Mouse (Mus musculus) layer of hippocampus, postnatal 25 days (tissue): ENCODE measurements around the gene Cx3cl1. TPM values are rescaled to one million over a fixed set of nuclear protein-coding genes. Genes with fewer than 3 reads are reported as not detected.

Experiments
- DNase-seq, 2 experiments: peaks; one replicate each; pipeline ENCODE4 v3.0.0; 2022; ENCODE audit warnings: mixed read lengths in 2 of 2, low spot score in 1 of 2; ENCODE audit errors: extremely low spot score in 1 of 2
- total RNA-seq, 2 experiments: library from RNA; stranded (reverse); gene quantifications; 2 replicates each; pipeline ENCODE4 v1.2.3; 2021

The Cx3cl1 gene
- total RNA-seq, 2 experiments from 2014 or later, result 490 to 500 TPM

- no peak for DNase-seq
Measured at GRCm38 (mm10) chr8:94826210-94826609, 54.4 kb downstream of the Cx3cl1 start.

- DNase-seq, result no peak
Measured at GRCm38 (mm10) chr8:94828284-94828683, 56.5 kb downstream of the Cx3cl1 start.

Other genes starting within 250 kb of the Cx3cl1 start
- 10 to 100 TPM; 40.0 to 42.4 TPM for gene Cpne2, start 239.0 kb upstream of the Cx3cl1 start, total RNA-seq
- 10 to 100 TPM; 24.3 to 30.2 TPM for gene Rspry1, start 170.1 kb upstream of the Cx3cl1 start, total RNA-seq
- gene Fam192a, start 170.0 kb upstream of the Cx3cl1 start, total RNA-seq, result 10 to 100 TPM; 40.5 to 42.0 TPM
- gene Arl2bp, start 105.4 kb upstream of the Cx3cl1 start, total RNA-seq, result 100 to 1,000 TPM; 154 to 158 TPM
- 10 to 100 TPM; 62.1 to 74.8 TPM for gene Pllp, start 75.7 kb upstream of the Cx3cl1 start, total RNA-seq
- not detected for gene Ccl22, start 26.4 kb upstream of the Cx3cl1 start, total RNA-seq
- gene Ccl17, start 38.4 kb downstream of the Cx3cl1 start, total RNA-seq, result 1 to 10 TPM; 3.3 to 5.2 TPM
- gene Coq9, start 66.3 kb downstream of the Cx3cl1 start, total RNA-seq, result 10 to 100 TPM; 81.5 to 96.6 TPM
- gene Ciapin1, start 66.3 kb downstream of the Cx3cl1 start, total RNA-seq, result 10 to 100 TPM; 70.8 to 71.9 TPM
- 10 to 100 TPM; 65.6 to 67.4 TPM for gene Polr2c, start 85.4 kb downstream of the Cx3cl1 start, total RNA-seq
- 10 to 100 TPM; 31.2 to 32.7 TPM for gene Dok4, start 104.3 kb downstream of the Cx3cl1 start, total RNA-seq
- gene Ccdc102a, start 146.1 kb downstream of the Cx3cl1 start, total RNA-seq, result 1 to 10 TPM; 2.0 to 2.3 TPM
- gene Adgrg5, start 151.7 kb downstream of the Cx3cl1 start, total RNA-seq, result under 1 TPM in 1 of 2 experiments, not detected in 1; 0.87 TPM
- gene Adgrg1, start 202.7 kb downstream of the Cx3cl1 start, total RNA-seq, result 100 to 1,000 TPM; 101 to 103 TPM
- gene Adgrg3, start 245.7 kb downstream of the Cx3cl1 start, total RNA-seq, result under 1 TPM; 0.21 to 0.22 TPM